Mouse (Mus musculus): ENCODE results near the gene Popdc3.

GRCm38 (mm10) chr10:45233351-45233750 is 55.5 kb downstream of the Popdc3 start:
- TF ChIP-seq GATA1 (IDR thresholded peaks at IDR 0.05; ENCODE audit: low read length) (no peak), TAL1 (IDR thresholded peaks at IDR 0.05; ENCODE audit: low read length) (no peak)

Measured in erythroblast, embryonic 14.5 days (primary cell).